Mouse (Mus musculus): Measurements from ENCODE around the gene Atp8b5. TPM values are rescaled to one million over a fixed set of nuclear protein-coding genes. Genes with fewer than 3 reads are reported as not detected.

Atp8b5 gene
- polyA plus RNA-seq, 1 experiment from 2014 or later, result 0.43 TPM

DNA sequence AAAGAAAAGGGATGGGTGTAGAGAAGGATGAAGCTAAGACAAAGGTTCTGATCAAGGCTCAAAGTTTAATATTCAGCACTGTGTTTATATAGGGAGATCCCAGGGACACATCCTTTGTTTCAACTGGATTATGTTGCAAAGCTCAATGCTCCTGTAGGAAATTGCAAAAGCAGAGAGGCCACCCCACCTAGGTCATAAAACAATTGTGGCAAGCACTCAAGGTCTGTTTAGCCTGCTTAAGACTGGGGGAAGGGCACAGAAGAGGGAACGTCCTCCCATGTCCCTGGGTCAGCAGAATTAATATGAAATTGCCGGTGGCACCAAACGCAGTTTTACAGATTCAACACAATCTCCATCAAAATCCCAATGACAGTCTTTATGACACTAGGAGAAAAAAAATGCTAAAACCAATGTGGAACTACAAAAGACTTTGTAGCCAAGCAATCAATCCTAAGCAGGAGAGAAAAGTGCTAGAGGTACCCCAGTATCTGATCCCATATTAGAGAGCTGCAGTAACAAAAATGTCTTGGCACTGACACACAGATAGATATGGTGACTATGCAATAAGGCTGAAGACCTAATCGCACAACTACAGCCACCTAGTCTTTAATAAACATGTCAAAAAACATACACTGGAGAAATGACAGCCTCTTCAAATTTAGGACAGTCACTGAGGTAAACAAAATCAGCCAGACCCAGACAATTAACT, 73.3 kb downstream of the Atp8b5 start:
- H3K27me3 ChIP-seq (ENCODE audit: control insufficient read depth, insufficient read depth, low read length), result no peaks in the 10 kb centered on the region
- H3K4me2 ChIP-seq (replicated peaks; ENCODE audit: low read depth, low read length), result no peak overlapping the region
- no peak overlapping the region for H3K4me3 ChIP-seq (ENCODE audit: low read length)
- H3K9me3 ChIP-seq (ENCODE audit: control insufficient read depth, low read length), result peaks cover 10% of the 10 kb centered on the region
- ATAC-seq (ENCODE audit: low FRiP score, low TSS enrichment), result no peak
- no peaks in the 10 kb centered on the region for H3K4me1 ChIP-seq (ENCODE audit: control insufficient read depth, insufficient read depth, low read length)
- no peaks in the 10 kb centered on the region for H3K36me3 ChIP-seq (ENCODE audit: control insufficient read depth, insufficient read depth, low read length)
- 42% methylated on average over 4 of the region's 4 CpGs for WGBS
- H3K9ac ChIP-seq (ENCODE audit: low read depth, low read length), result no peak overlapping the region
- H3K27ac ChIP-seq (ENCODE audit: low read depth, low read length), result no peak overlapping the region

GRCm38 (mm10) chr4:43341276-43341891, 74.4 kb downstream of the Atp8b5 start:
- H3K4me1 ChIP-seq (ENCODE audit: control insufficient read depth, insufficient read depth, low read length), result no peaks in the 10 kb centered on the region

GRCm38 (mm10) chr4:43342443-43342842, 75.5 kb downstream of the Atp8b5 start:
- Histone ChIP-seq H3K9me3 (ENCODE audit: control insufficient read depth, low read length) (no peaks in the 10 kb centered on the region), H3K4me3 (ENCODE audit: low read length) (no peak overlapping the region), H3K27ac (ENCODE audit: low read depth, low read length) (no peak overlapping the region), H3K9ac (ENCODE audit: low read depth, low read length) (no peak overlapping the region), H3K27me3 (ENCODE audit: control insufficient read depth, insufficient read depth, low read length) (no peaks in the 10 kb centered on the region), H3K36me3 (ENCODE audit: control insufficient read depth, insufficient read depth, low read length) (no peaks in the 10 kb centered on the region), H3K4me1 (ENCODE audit: control insufficient read depth, insufficient read depth, low read length) (no peaks in the 10 kb centered on the region), H3K4me2 (replicated peaks; ENCODE audit: low read depth, low read length) (no peak overlapping the region)
- ATAC-seq (ENCODE audit: low FRiP score, low TSS enrichment), result no peak
- 93% methylated on average over 10 of the region's 10 CpGs for WGBS

More at GRCm38 (mm10) chr4:43341276-43341891, 74.4 kb downstream of the Atp8b5 start:
- Histone ChIP-seq H3K4me3 (ENCODE audit: low read length) (no peak overlapping the region), H3K4me2 (replicated peaks; ENCODE audit: low read depth, low read length) (no peak overlapping the region), H3K9ac (ENCODE audit: low read depth, low read length) (no peak overlapping the region), H3K36me3 (ENCODE audit: control insufficient read depth, insufficient read depth, low read length) (no peaks in the 10 kb centered on the region), H3K9me3 (ENCODE audit: control insufficient read depth, low read length) (peaks cover 6% of the 10 kb centered on the region), H3K27ac (ENCODE audit: low read depth, low read length) (no peak overlapping the region), H3K27me3 (ENCODE audit: control insufficient read depth, insufficient read depth, low read length) (no peaks in the 10 kb centered on the region)
- WGBS, result 87% methylated on average over 7 of the region's 7 CpGs
- ATAC-seq (ENCODE audit: low FRiP score, low TSS enrichment), result no peak

GRCm38 (mm10) chr4:43344932-43345331, 78.0 kb downstream of the Atp8b5 start:
- no peaks in the 10 kb centered on the region for H3K9me3 ChIP-seq (ENCODE audit: control insufficient read depth, low read length)
- H3K4me2 ChIP-seq (replicated peaks; ENCODE audit: low read depth, low read length), result no peak overlapping the region
- no peak overlapping the region for H3K27ac ChIP-seq (ENCODE audit: low read depth, low read length)
- no peaks in the 10 kb centered on the region for H3K27me3 ChIP-seq (ENCODE audit: control insufficient read depth, insufficient read depth, low read length)
- H3K4me1 ChIP-seq (ENCODE audit: control insufficient read depth, insufficient read depth, low read length), result no peaks in the 10 kb centered on the region
- no peak overlapping the region for H3K4me3 ChIP-seq (ENCODE audit: low read length)
- no peak for ATAC-seq (ENCODE audit: low FRiP score, low TSS enrichment)
- H3K36me3 ChIP-seq (ENCODE audit: control insufficient read depth, insufficient read depth, low read length), result no peaks in the 10 kb centered on the region
- H3K9ac ChIP-seq (ENCODE audit: low read depth, low read length), result no peak overlapping the region
- 96% methylated on average over 2 of the region's 2 CpGs for WGBS

DNA sequence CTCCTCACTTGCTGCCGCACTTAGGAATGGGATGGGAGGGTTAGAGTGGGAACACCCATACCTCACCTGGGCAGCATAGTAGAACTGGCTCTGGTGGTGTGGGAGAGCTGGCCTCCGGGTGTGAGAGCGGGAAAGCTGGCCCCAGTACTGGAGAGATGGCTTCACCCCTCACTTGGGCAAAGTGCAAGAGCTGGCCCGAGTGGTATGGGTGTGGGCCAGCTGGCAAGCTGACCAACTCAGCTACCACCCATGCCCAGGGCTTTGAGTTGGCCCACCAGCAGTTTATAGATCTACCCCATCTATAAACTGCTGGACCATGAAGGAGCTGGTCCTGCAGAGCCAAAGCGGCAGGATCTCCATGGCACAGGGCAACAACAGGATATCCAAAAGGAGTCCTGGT, 82.2 kb downstream of the Atp8b5 start:
- Histone ChIP-seq H3K36me3 (ENCODE audit: control insufficient read depth, insufficient read depth, low read length) (no peaks in the 10 kb centered on the region), H3K4me3 (ENCODE audit: low read length) (no peak overlapping the region), H3K9me3 (ENCODE audit: control insufficient read depth, low read length) (no peaks in the 10 kb centered on the region), H3K4me1 (ENCODE audit: control insufficient read depth, insufficient read depth, low read length) (no peaks in the 10 kb centered on the region), H3K27ac (ENCODE audit: low read depth, low read length) (no peak overlapping the region), H3K4me2 (replicated peaks; ENCODE audit: low read depth, low read length) (no peak overlapping the region), H3K27me3 (ENCODE audit: control insufficient read depth, insufficient read depth, low read length) (no peaks in the 10 kb centered on the region), H3K9ac (ENCODE audit: low read depth, low read length) (no peak overlapping the region)
- no peak for ATAC-seq (ENCODE audit: low FRiP score, low TSS enrichment)
- 87% methylated on average over 5 of the region's 5 CpGs for WGBS

DNA sequence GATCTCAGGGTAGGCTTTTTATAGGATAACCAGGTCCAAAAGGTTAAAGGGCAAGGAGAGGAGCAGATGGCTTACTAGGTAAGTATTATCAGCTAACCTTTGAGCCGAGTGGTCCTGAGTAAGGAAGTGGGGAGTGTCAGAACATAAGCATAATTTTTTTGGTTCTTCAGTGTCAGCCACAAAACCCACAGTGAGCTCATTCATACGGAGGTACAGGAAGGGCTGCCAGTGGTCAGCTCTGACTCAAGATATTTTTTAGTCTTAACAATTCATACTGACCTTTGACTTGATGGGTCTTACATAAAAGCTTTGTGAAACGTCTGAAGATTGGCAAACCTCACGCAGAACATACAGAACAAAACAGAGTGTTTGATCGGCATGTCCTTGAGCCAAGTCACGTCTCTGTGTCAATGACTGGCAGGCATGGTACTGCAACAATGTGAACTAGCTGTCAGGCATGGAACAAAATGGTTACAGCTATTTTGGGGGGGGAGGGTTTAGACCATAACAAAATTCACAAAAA, 83.1 kb downstream of the Atp8b5 start:
- no peak for ATAC-seq (ENCODE audit: low FRiP score, low TSS enrichment)
- 81% methylated on average over 6 of the region's 6 CpGs for WGBS
- H3K27me3 ChIP-seq (ENCODE audit: control insufficient read depth, insufficient read depth, low read length), result no peaks in the 10 kb centered on the region
- no peaks in the 10 kb centered on the region for H3K4me1 ChIP-seq (ENCODE audit: control insufficient read depth, insufficient read depth, low read length)
- no peak overlapping the region for H3K4me3 ChIP-seq (ENCODE audit: low read length)
- no peaks in the 10 kb centered on the region for H3K9me3 ChIP-seq (ENCODE audit: control insufficient read depth, low read length)
- H3K9ac ChIP-seq (ENCODE audit: low read depth, low read length), result no peak overlapping the region
- H3K4me2 ChIP-seq (replicated peaks; ENCODE audit: low read depth, low read length), result no peak overlapping the region
- no peak overlapping the region for H3K27ac ChIP-seq (ENCODE audit: low read depth, low read length)
- no peaks in the 10 kb centered on the region for H3K36me3 ChIP-seq (ENCODE audit: control insufficient read depth, insufficient read depth, low read length)

- no peak overlapping the region for H3K4me2 ChIP-seq (replicated peaks; ENCODE audit: low read depth, low read length)
- H3K27me3 ChIP-seq (ENCODE audit: control insufficient read depth, insufficient read depth, low read length), result no peaks in the 10 kb centered on the region
- H3K27ac ChIP-seq (ENCODE audit: low read depth, low read length), result no peak overlapping the region
- no peaks in the 10 kb centered on the region for H3K36me3 ChIP-seq (ENCODE audit: control insufficient read depth, insufficient read depth, low read length)
- no peaks in the 10 kb centered on the region for H3K9me3 ChIP-seq (ENCODE audit: control insufficient read depth, low read length)
- ATAC-seq (ENCODE audit: low FRiP score, low TSS enrichment), result no peak
- H3K4me1 ChIP-seq (ENCODE audit: control insufficient read depth, insufficient read depth, low read length), result no peaks in the 10 kb centered on the region
- H3K4me3 ChIP-seq (ENCODE audit: low read length), result no peak overlapping the region
- WGBS, result 83% methylated on average over 6 of the region's 6 CpGs
- no peak overlapping the region for H3K9ac ChIP-seq (ENCODE audit: low read depth, low read length)
Measured at GRCm38 (mm10) chr4:43353662-43354061, 86.7 kb downstream of the Atp8b5 start.

GRCm38 (mm10) chr4:43364914-43365560, 98.1 kb downstream of the Atp8b5 start:
- no peak for ATAC-seq (ENCODE audit: low FRiP score, low TSS enrichment)
- H3K27ac ChIP-seq (ENCODE audit: low read depth, low read length), result no peak overlapping the region
- no peak overlapping the region for H3K4me2 ChIP-seq (replicated peaks; ENCODE audit: low read depth, low read length)
- H3K4me3 ChIP-seq (ENCODE audit: low read length), result no peak overlapping the region
- H3K27me3 ChIP-seq (ENCODE audit: control insufficient read depth, insufficient read depth, low read length), result no peaks in the 10 kb centered on the region
- no peaks in the 10 kb centered on the region for H3K36me3 ChIP-seq (ENCODE audit: control insufficient read depth, insufficient read depth, low read length)
- no peak overlapping the region for H3K9ac ChIP-seq (ENCODE audit: low read depth, low read length)
- no peaks in the 10 kb centered on the region for H3K4me1 ChIP-seq (ENCODE audit: control insufficient read depth, insufficient read depth, low read length)
- 82% methylated on average over 11 of the region's 11 CpGs for WGBS
- H3K9me3 ChIP-seq (ENCODE audit: control insufficient read depth, low read length), result no peaks in the 10 kb centered on the region

DNA sequence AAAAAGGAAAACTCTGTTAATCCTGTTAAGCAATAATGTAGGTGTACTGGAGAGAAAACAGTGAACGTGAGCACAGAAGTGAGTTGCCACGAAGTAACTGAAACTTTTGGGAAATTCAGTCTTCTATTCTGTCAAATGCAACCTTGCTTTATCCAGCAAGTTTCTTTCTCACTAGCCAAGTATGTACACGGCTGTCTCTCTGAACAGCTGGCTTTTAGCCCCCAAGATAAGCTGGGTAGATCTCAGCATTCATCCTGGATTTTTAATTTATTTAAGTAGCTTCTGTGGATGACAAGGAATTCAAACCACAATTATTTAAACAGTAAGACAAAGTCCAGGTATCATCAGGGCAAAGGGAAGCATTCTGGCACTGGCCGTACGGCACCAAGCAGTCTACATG, 100.3 kb downstream of the Atp8b5 start:
- Histone ChIP-seq H3K9me3 (ENCODE audit: control insufficient read depth, low read length) (no peaks in the 10 kb centered on the region), H3K9ac (ENCODE audit: low read depth, low read length) (no peak overlapping the region), H3K4me3 (ENCODE audit: low read length) (no peak overlapping the region), H3K27ac (ENCODE audit: low read depth, low read length) (no peak overlapping the region), H3K4me2 (replicated peaks; ENCODE audit: low read depth, low read length) (no peak overlapping the region), H3K36me3 (ENCODE audit: control insufficient read depth, insufficient read depth, low read length) (no peaks in the 10 kb centered on the region), H3K27me3 (ENCODE audit: control insufficient read depth, insufficient read depth, low read length) (no peaks in the 10 kb centered on the region), H3K4me1 (ENCODE audit: control insufficient read depth, insufficient read depth, low read length) (no peaks in the 10 kb centered on the region)
- WGBS, result 88% methylated on average over 5 of the region's 5 CpGs
- ATAC-seq (ENCODE audit: low FRiP score, low TSS enrichment), result no peak

Measured in kidney, embryonic 14.5 days (tissue).